Comparison of ENCODE assay signal across 14 mouse cellular contexts in genomic region chr4:99178851-99179250, GRCm38 (mm10).
"Had no signal": no experiment of that assay in that cellular context is flagged by ENCODE, and none has a peak within 500 bp of the region (broad histone marks: within the 10 kb centered on the region; RNA-seq: fewer than 3 reads in every experiment).

No protein-coding gene starts in this region.

- H3K9me3 ChIP-seq: liver, embryonic 13.5 days; midbrain, embryonic 13.5 days had no signal

- H3K9ac ChIP-seq: liver, embryonic 13.5 days; liver, postnatal 0 days; lung, embryonic 14.5 days; midbrain, embryonic 13.5 days had no signal

- ATAC-seq: liver, postnatal 0 days; lung, postnatal 0 days had no signal

- DNase-seq: kidney, adult 18-20 months; layer of hippocampus, postnatal 36 days; liver, embryonic 13.5 days; liver, postnatal 0 days; lung, embryonic 14.5 days; thymus, adult 2 months; thymus, postnatal 14 days; thymus, postnatal 4 days had no signal

- H3K4me3 ChIP-seq: left cerebral cortex, adult 2 months; liver, embryonic 13.5 days; midbrain, embryonic 13.5 days had no signal

- H3K4me2 ChIP-seq: liver, embryonic 13.5 days; lung, embryonic 14.5 days; midbrain, embryonic 13.5 days had no signal

- H3K36me3 ChIP-seq: liver, embryonic 13.5 days; midbrain, embryonic 13.5 days had no signal

- H3K27ac ChIP-seq: kidney, postnatal 0 days; left cerebral cortex, adult 2 months; liver, embryonic 13.5 days; macrophage; midbrain, embryonic 13.5 days; stomach, postnatal 0 days had no signal

- H3K4me1 ChIP-seq: liver, embryonic 13.5 days; midbrain, embryonic 13.5 days had no signal

- H3K27me3 ChIP-seq: liver, embryonic 13.5 days; midbrain, embryonic 13.5 days had no signal
